Mouse (Mus musculus): ENCODE measurements at regions not wholly inside any gene's neighbourhood (a gene's known extent, or its start where the extent isn't known, plus 50 kb on each side); places are given as distances from the start of the nearest gene placed in this dataset.

DNA sequence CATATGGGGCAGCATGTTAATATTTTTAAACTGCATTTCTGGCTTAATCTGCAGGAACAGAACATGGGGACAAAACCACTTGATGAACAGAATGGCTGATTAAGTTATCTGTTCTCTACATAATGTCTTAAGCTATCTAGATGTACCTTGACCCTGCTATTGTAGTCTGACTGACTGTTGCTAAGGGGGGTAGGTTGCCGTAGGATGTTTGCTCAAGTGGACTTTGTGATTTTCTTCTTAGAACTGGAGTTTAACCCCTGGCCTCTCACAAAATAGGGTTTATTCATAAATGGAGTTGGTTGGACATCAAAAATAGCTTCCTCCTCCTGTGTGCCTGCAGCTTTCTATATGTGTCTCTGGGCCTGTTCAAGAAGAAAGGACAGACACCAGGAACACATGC, 292.9 kb downstream of the Fam84b start:
- TF ChIP-seq E2F4 (IDR thresholded peaks at IDR 0.05; ENCODE audit: insufficient read depth): no peak
- TF ChIP-seq POLR2A (IDR thresholded peaks at IDR 0.05; ENCODE audit: insufficient read length, low read depth): no peak
- no peak for TF ChIP-seq SRF (IDR thresholded peaks at IDR 0.05; ENCODE audit: control insufficient read depth, insufficient read length, low read depth)
- TF ChIP-seq USF1 (IDR thresholded peaks at IDR 0.05; ENCODE audit: low read depth): no peak
- TF ChIP-seq MAX (IDR thresholded peaks at IDR 0.05; ENCODE audit: low read depth): no peak
- TF ChIP-seq TCF12 (IDR thresholded peaks at IDR 0.05; ENCODE audit: insufficient read depth, poor library complexity, severe bottlenecking): no peak

Data from myocyte (in vitro differentiated cells).